Mouse (Mus musculus) myocyte (in vitro differentiated cells): ENCODE data around the gene Mrps33.

Experiments used
- POLR2AphosphoS2 ChIP-seq: IDR thresholded peaks from one replicate; pipeline ENCODE4 v1.6.1; 2011; ENCODE audit warnings: low read depth, control low read depth; ENCODE audit not compliant: insufficient read length
- TCF12 ChIP-seq: IDR thresholded peaks from one replicate; pipeline ENCODE4 v1.6.1; 2011; ENCODE audit warnings: mild to moderate bottlenecking, control low read depth; ENCODE audit not compliant: poor library complexity, insufficient read depth, severe bottlenecking
- USF1 ChIP-seq: IDR thresholded peaks from one replicate; pipeline ENCODE4 v1.6.1; 2011; ENCODE audit warnings: low read depth, mild to moderate bottlenecking, control low read depth, moderate library complexity

DNA sequence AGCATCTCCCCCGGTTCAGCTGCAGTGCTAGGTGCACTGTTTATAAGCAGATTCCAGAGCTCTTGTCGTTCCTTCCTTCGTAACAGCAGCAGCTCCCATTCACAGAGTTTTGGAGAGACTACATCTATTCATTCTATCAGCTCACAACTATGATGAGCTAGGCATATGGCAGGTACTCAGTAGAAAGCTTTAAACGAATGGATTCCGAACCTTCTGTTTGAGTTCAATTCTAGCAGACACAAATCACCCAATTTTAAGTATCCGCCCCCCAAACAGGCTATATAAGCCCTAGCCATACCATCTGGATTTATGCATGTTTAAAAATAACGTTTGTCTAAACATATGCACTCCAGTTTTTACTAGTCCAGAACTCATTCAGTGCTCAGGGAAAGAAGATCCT, 9.8 kb downstream of the Mrps33 start:
- TF ChIP-seq POLR2AphosphoS2 = no peak
- TF ChIP-seq TCF12 = no peak
- TF ChIP-seq USF1 = no peak
